Mouse (Mus musculus) hindbrain, embryonic 11.5 days (tissue): ENCODE results near the gene Camsap3. TPM values are rescaled to one million over a fixed set of nuclear protein-coding genes. Genes with fewer than 3 reads are reported as not detected.
A peak's percentile ranks its signal among the peaks of the same experiment; 100 is the strongest.

Experiments
- ATAC-seq: fragments of 200-750 bp; cut with Nextera tagmentation; 2 replicates; pipeline ENCODE4 v1.8.0; 2017; ENCODE audit warnings: mild to moderate bottlenecking, moderate TSS enrichment, moderate library complexity; ENCODE audit not compliant: low FRiP score
- DNase-seq: peaks from one replicate; pipeline ENCODE4 v3.0.0-alpha.2; 2015; ENCODE audit warnings: low spot score
- H3K27ac ChIP-seq: fragments of 300-500 bp; sonication (generic); 2 replicates; pipeline ENCODE4 v1.5.1; 2014; ENCODE audit warnings: mild to moderate bottlenecking, low read depth, low read length
- H3K27me3 ChIP-seq: fragments of 300-500 bp; sonication (generic); 2 replicates; pipeline ENCODE4 v1.6.1; 2014; ENCODE audit warnings: mild to moderate bottlenecking, low read length, moderate library complexity, mixed read lengths; ENCODE audit not compliant: control insufficient read depth, insufficient read depth
- H3K36me3 ChIP-seq: fragments of 300-500 bp; sonication (generic); 2 replicates; pipeline ENCODE4 v1.6.1; 2014; ENCODE audit warnings: mild to moderate bottlenecking, low read length, moderate library complexity, mixed read lengths; ENCODE audit not compliant: control insufficient read depth, insufficient read depth
- H3K4me1 ChIP-seq: fragments of 300-500 bp; sonication (generic); replicated peaks from 2 replicates; pipeline ENCODE4 v1.6.1; 2014; ENCODE audit warnings: low read length, mixed read lengths; ENCODE audit not compliant: control insufficient read depth, insufficient read depth
- H3K4me2 ChIP-seq: fragments of 300-500 bp; sonication (generic); replicated peaks from 2 replicates; pipeline ENCODE4 v1.6.1; 2014; ENCODE audit warnings: mild to moderate bottlenecking, low read depth, low read length
- H3K4me3 ChIP-seq: fragments of 300-500 bp; sonication (generic); 2 replicates; pipeline ENCODE4 v1.5.1; 2014; ENCODE audit warnings: low read depth, low read length
- H3K9ac ChIP-seq: fragments of 300-500 bp; sonication (generic); 2 replicates; pipeline ENCODE4 v1.6.1; 2014; ENCODE audit warnings: low read depth, low read length
- H3K9me3 ChIP-seq: fragments of 300-500 bp; sonication (generic); 2 replicates; pipeline ENCODE4 v1.6.1; 2016; ENCODE audit warnings: low read length; ENCODE audit not compliant: control insufficient read depth
- WGBS: fragments of 180-500 bp; shearing (Covaris S2); extraction: QIAGEN DNeasy Blood & Tissue Kit; methylation state at CpG from one replicate; pipeline ENCODE4 v1.1.7; 2014; 5-methylcytosine and 5-hydroxymethylcytosine counted together
- polyA plus RNA-seq: library from polyadenylated mRNA; unstranded; fragments of >200 nt; fragmentation: Nextera tagmentation; extraction: Ambion mirVana; gene quantifications from 2 replicates; pipeline ENCODE4 v1.2.1, GENCODE M21; 2014

Gene Camsap3
- polyA plus RNA-seq, 1 experiment from 2014 or later = 15.3 TPM

GRCm38 (mm10) chr8:3609816-3610150, 22.7 kb downstream of the Camsap3 start:
- H3K27me3 ChIP-seq = no peaks in the 10 kb centered on the region
- no peaks in the 10 kb centered on the region for H3K4me1 ChIP-seq
- ATAC-seq (no peak), DNase-seq (no peak)
- H3K27ac ChIP-seq = no peak overlapping the region
- 85% methylated on average over 6 of the region's 6 CpGs for WGBS
- no peak overlapping the region for H3K9ac ChIP-seq
- H3K36me3 ChIP-seq = peaks cover 12% of the 10 kb centered on the region; the same call in 1 of the 2 replicates
- H3K4me3 ChIP-seq = no peak overlapping the region
- H3K9me3 ChIP-seq = no peaks in the 10 kb centered on the region
- H3K4me2 ChIP-seq = no peak overlapping the region

GRCm38 (mm10) chr8:3621199-3621970, 34.3 kb downstream of the Camsap3 start, which contains the start of the genes Xab2 and Pet100:
Xab2 (minus strand) TSS chr8:3621316.
Pet100 (plus strand) TSS chr8:3621548.
- WGBS = under 1% methylated on average over 37 of the region's 37 CpGs
- no peaks in the 10 kb centered on the region for H3K27me3 ChIP-seq
- no peak within 1 kb of the TSS for H3K27ac ChIP-seq
- no peaks in the 10 kb centered on the region for H3K9me3 ChIP-seq
- H3K4me1 ChIP-seq = 0 out of 2 replicates have a peak, but pooled peaks cover 2% of the 10 kb centered on the region
- DNase-seq (peak; percentile 100), ATAC-seq (peak; percentile 99)
- no peaks in the 10 kb centered on the region for H3K36me3 ChIP-seq
- peak within 1 kb of the TSS; percentile 69 for H3K4me2 ChIP-seq
- peak within 1 kb of the TSS; percentile 73 for H3K9ac ChIP-seq
- peak within 1 kb of the TSS; percentile 93 for H3K4me3 ChIP-seq

GRCm38 (mm10) chr8:3622119-3622518, 35.0 kb downstream of the Camsap3 start:
- no peaks in the 10 kb centered on the region for H3K9me3 ChIP-seq
- H3K27me3 ChIP-seq = no peaks in the 10 kb centered on the region
- 68% methylated on average over 8 of the region's 8 CpGs for WGBS
- peak overlapping the region; percentile 93 for H3K4me3 ChIP-seq
- H3K36me3 ChIP-seq = no peaks in the 10 kb centered on the region
- H3K9ac ChIP-seq = no peak overlapping the region
- DNase-seq (no peak), ATAC-seq (no peak)
- H3K4me2 ChIP-seq = peak overlapping the region; percentile 60
- no peak overlapping the region for H3K27ac ChIP-seq
- 0 out of 2 replicates have a peak, but pooled peaks cover 2% of the 10 kb centered on the region for H3K4me1 ChIP-seq

GRCm38 (mm10) chr8:3625445-3625844, 38.4 kb downstream of the Camsap3 start, which contains the start of gene Pcp2:
Pcp2 (minus strand) TSS chr8:3625545.
- Histone ChIP-seq H3K9me3 (no peaks in the 10 kb centered on the region), H3K27ac (no peak within 1 kb of the TSS), H3K4me2 (no peak within 1 kb of the TSS), H3K9ac (no peak within 1 kb of the TSS), H3K36me3 (no peaks in the 10 kb centered on the region), H3K4me1 (no peaks in the 10 kb centered on the region), H3K27me3 (no peaks in the 10 kb centered on the region; the same call in 1 of the 2 replicates), H3K4me3 (no peak within 1 kb of the TSS)
- ATAC-seq (no peak), DNase-seq (no peak)
- 80% methylated on average over 1 of the region's 1 CpGs for WGBS

GRCm38 (mm10) chr8:3626971-3627370, 39.9 kb downstream of the Camsap3 start:
- 66% methylated on average over 5 of the region's 5 CpGs for WGBS

GRCm38 (mm10) chr8:3628014-3628413, 40.9 kb downstream of the Camsap3 start:
- H3K27me3 ChIP-seq = no peaks in the 10 kb centered on the region; the same call in 1 of the 2 replicates
- H3K9me3 ChIP-seq = no peaks in the 10 kb centered on the region
- H3K4me1 ChIP-seq = no peaks in the 10 kb centered on the region
- no peak overlapping the region for H3K9ac ChIP-seq
- no peak overlapping the region for H3K27ac ChIP-seq
- 28% methylated on average over 5 of the region's 5 CpGs for WGBS
- H3K4me2 ChIP-seq = no peak overlapping the region
- ATAC-seq (no peak), DNase-seq (peak; percentile 25)
- H3K4me3 ChIP-seq = no peak overlapping the region
- no peaks in the 10 kb centered on the region for H3K36me3 ChIP-seq

More at GRCm38 (mm10) chr8:3626971-3627370, 39.9 kb downstream of the Camsap3 start:
- Histone ChIP-seq H3K4me2 (no peak overlapping the region), H3K9me3 (no peaks in the 10 kb centered on the region), H3K4me1 (no peaks in the 10 kb centered on the region), H3K4me3 (no peak overlapping the region), H3K27ac (no peak overlapping the region), H3K9ac (no peak overlapping the region), H3K36me3 (no peaks in the 10 kb centered on the region), H3K27me3 (no peaks in the 10 kb centered on the region; the same call in 1 of the 2 replicates)
- no peak for DNase-seq
- no peak for ATAC-seq

- Histone ChIP-seq H3K9ac (peak within 1 kb of the TSS; percentile 55; the same call in 1 of the 2 replicates), H3K27ac (no peak within 1 kb of the TSS), H3K4me1 (no peaks in the 10 kb centered on the region), H3K4me2 (peak within 1 kb of the TSS; percentile 87), H3K4me3 (peak within 1 kb of the TSS; percentile 52), H3K27me3 (no peaks in the 10 kb centered on the region; the same call in 1 of the 2 replicates), H3K9me3 (no peaks in the 10 kb centered on the region), H3K36me3 (no peaks in the 10 kb centered on the region)
- WGBS = 7% methylated on average over 47 of the region's 47 CpGs
- ATAC-seq (peak; percentile 75), DNase-seq (peak; percentile 67)
Measured at GRCm38 (mm10) chr8:3630647-3631477, 43.8 kb downstream of the Camsap3 start, which contains the start of gene Stxbp2. Stxbp2 (plus strand) TSS chr8:3630955.

- no peaks in the 10 kb centered on the region; the same call in 1 of the 2 replicates for H3K27me3 ChIP-seq
- H3K27ac ChIP-seq = no peak overlapping the region
- H3K9me3 ChIP-seq = no peaks in the 10 kb centered on the region
- peak overlapping the region; percentile 87 for H3K4me2 ChIP-seq
- H3K9ac ChIP-seq = peak overlapping the region; percentile 55; the same call in 1 of the 2 replicates
- ATAC-seq = no peak; the same call in 1 of the 2 replicates
- no peak for DNase-seq
- H3K36me3 ChIP-seq = no peaks in the 10 kb centered on the region
- no peaks in the 10 kb centered on the region for H3K4me1 ChIP-seq
- 22% methylated on average over 8 of the region's 8 CpGs for WGBS
- peak overlapping the region; percentile 52 for H3K4me3 ChIP-seq
Measured at GRCm38 (mm10) chr8:3631478-3631875, 44.4 kb downstream of the Camsap3 start.
